Mouse (Mus musculus) neural tube, embryonic 10.5 days (tissue): Measurements from ENCODE around the gene Rhog.

Experiments
- DNase-seq: peaks from one replicate; pipeline ENCODE4 v3.0.0-alpha.2; 2017; ENCODE audit warnings: low spot score; ENCODE audit errors: extremely low spot score

The Rhog gene

GRCm38 (mm10) chr7:102222336-102222735 lies 33.5 kb downstream of the Rhog start:
- peak; percentile 62 for DNase-seq

GRCm38 (mm10) chr7:102221899-102222298 lies 34.0 kb downstream of the Rhog start:
- DNase-seq: no peak

- no peak for DNase-seq
Measured at GRCm38 (mm10) chr7:102211071-102211470, 44.8 kb downstream of the Rhog start.

DNA sequence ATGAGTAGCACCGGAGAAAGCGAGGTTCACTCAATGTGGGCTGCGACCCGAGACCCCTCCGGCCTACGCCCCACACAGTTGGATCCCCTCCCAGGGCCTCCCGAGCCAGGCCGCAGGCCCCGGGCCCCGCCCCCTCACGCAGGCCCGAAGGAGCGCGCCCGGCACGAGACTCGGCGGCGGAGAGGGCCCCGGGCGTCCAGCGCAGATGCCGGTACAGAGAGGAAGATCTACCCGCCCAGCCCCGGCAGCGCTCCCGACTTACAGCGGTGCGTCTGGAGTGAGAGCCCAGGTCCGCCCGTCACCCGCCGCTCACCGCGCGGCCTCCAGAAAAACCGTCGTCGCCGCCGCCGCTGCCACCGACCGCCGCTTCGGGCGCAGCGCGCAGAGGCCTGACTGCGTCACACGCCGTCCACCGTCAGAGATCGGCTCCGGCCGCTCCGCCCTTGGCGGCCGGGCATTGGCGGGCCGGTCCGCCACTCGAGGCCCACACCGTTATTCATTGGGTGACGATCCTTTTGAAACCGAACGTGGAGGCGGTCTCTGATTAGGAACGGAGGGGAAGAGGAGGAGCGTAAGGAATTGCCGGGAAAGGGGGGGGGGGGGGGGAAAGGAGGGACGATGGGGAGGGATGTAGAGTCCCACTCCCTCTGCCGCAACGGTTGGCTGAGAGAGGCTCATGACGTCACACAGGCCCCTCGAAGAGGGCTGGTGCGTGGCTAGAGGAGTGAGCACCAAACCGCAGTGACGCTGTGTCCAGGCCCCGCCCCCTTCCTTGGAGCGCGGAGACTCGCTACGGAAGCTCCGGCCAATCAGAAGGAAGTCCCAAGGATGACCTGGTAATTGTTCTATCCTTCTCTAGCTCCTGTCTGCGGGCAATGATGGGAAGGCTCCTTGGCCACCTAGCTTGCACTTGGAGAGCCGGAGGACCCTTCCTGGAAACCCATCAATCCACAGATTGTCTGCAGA lies 45.8 kb downstream of the Rhog start, which contains the start of the genes Nup98 and Pgap2:
Nup98 (minus strand) TSS at position 421 of the 966 bp plus-strand sequence.
Pgap2 (plus strand) TSS at position 453 of the 966 bp plus-strand sequence.
- DNase-seq: peak; percentile 99

DNA sequence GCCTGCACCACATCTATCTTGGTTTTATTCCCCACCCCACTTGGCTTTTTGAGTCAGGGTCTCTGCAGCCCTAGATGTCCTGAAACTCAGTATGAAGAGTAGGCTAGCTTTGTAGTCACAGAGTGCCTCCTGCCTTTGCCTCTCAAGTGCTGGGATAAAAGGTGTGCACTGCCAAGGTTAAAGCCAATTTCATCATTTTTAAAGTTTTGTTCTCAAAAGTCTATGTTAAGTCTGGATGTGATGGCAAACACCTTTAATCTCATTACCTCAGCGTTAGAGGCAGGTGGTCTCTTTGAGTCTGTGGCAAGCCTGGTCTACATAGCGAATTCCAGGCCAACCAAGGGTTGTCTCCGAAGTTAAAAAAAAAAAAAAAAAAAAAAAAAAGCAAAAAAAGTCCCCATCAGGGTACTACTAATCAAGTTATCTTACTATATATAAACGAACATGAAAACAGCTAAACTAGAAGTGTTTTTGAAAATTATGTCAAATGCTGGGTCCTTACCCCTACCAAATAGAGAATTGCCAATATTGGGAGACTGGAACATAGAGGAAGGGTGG lies 47.0 kb downstream of the Rhog start:
- DNase-seq: no peak

DNA sequence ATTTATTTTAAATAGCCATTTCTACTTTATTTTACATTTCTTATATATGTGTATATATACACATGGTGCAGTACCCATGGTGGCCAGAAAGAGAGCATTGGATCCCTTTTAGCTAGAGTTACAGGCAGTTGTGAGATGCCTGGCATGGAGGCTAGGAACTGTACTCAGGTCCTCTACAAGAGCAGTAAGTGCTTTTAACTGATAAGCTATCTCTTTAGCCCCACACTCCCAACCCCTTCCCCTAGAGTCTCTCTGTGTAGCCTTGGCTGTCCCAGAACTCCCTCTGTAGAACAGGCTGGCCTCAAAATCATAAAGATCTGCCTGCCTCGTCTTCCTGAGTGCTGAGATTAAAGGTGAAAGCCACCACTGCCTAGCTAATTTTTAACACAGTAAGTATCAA lies 50.2 kb downstream of the Rhog start:
- no peak for DNase-seq

GRCm38 (mm10) chr7:102204296-102204857 lies 51.5 kb downstream of the Rhog start:
- DNase-seq: no peak

DNA sequence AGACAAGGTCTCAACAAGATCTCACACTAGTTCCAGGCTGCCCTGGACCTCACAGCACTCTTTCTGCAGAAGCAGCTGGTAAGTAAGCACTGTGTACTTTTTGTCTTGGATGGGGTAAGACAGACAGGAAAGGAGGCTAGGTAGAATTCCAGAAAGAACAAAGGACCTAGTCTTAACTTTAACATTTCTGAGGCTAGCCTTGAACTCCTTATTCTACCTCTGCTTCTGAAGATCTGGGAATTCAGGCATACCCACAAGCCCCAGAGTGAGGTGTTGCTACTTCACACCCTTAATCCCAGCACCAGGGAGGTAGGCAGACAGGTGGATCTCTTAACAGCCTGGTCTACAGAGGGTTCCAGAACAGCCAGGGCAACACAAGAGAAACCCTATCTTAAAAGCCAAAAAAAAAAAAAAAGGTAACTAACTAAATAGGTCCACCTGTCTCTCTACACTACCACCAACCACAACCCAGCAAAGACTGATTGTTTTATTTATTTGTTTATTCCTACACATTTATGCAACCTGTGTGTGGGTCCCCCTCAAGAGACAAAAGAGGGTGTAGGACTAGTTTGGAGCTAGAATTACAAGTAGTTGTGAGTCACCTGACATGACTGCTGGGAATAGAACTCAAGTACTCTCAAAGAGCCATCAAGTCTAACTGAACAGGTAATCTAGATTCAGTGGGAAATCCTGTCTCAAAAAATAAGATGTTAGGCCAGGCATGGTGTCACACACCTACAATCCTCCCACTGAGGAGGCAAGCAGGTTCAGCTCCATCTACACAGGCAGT lies 54.7 kb downstream of the Rhog start:
- DNase-seq: no peak

GRCm38 (mm10) chr7:102200576-102200975 lies 55.3 kb downstream of the Rhog start:
- no peak for DNase-seq

- DNase-seq: no peak
Measured at GRCm38 (mm10) chr7:102192356-102192755, 63.5 kb downstream of the Rhog start.
